Mouse (Mus musculus): ENCODE measurements around the gene Cntn4.

- no peak for TF ChIP-seq CTCF (IDR thresholded peaks at IDR 0.05; ENCODE audit: insufficient read depth, low read length)
- TF ChIP-seq POLR2A (IDR thresholded peaks at IDR 0.05; ENCODE audit: borderline replicate concordance, extremely low read depth, low read depth, low read length) = no peak
Measured at GRCm38 (mm10) chr6:106705506-106706035, 1028.1 kb downstream of the Cntn4 start.
